Mouse (Mus musculus) CH12.LX (cell line): ENCODE results near the gene 4930469K13Rik.

Experiments used
- CTCF ChIP-seq, 2 experiments: IDR thresholded peaks in 1 of 2; conservative IDR thresholded peaks in 1 of 2; 2 replicates each; pipeline ENCODE4 v1.5.1; 2011 to 2012; ENCODE audit warnings: low read depth in 2 of 2, low read length in 2 of 2, improper control_type of control experiment in 1 of 2, inconsistent platforms in 1 of 2, mild to moderate bottlenecking in 1 of 2, moderate library complexity in 1 of 2
- ELF1 ChIP-seq: IDR thresholded peaks from 2 replicates; pipeline ENCODE4 v1.6.1; 2014; ENCODE audit warnings: low read depth, mild to moderate bottlenecking, inconsistent platforms, low read length, improper control_type of control experiment
- EP300 ChIP-seq: IDR thresholded peaks from 2 replicates; pipeline ENCODE4 v1.6.1; 2011; ENCODE audit warnings: low read length, improper control_type of control experiment
- GABPA ChIP-seq: IDR thresholded peaks from 2 replicates; pipeline ENCODE4 v1.6.1; 2012; ENCODE audit warnings: low read depth, low read length, improper control_type of control experiment, inconsistent platforms; ENCODE audit not compliant: insufficient replicate concordance
- JUN ChIP-seq: IDR thresholded peaks from 2 replicates; pipeline ENCODE4 v1.6.1; 2011; ENCODE audit warnings: low read depth, mild to moderate bottlenecking, low read length, improper control_type of control experiment, moderate library complexity; ENCODE audit not compliant: insufficient read depth
- JUND ChIP-seq: conservative IDR thresholded peaks from 2 replicates; pipeline ENCODE4 v1.6.1; 2011; ENCODE audit warnings: low read depth, low read length, improper control_type of control experiment
- RCOR1 ChIP-seq: conservative IDR thresholded peaks from 2 replicates; pipeline ENCODE4 v1.6.1; 2012; ENCODE audit warnings: low read depth, mild to moderate bottlenecking, inconsistent platforms, low read length, improper control_type of control experiment

DNA sequence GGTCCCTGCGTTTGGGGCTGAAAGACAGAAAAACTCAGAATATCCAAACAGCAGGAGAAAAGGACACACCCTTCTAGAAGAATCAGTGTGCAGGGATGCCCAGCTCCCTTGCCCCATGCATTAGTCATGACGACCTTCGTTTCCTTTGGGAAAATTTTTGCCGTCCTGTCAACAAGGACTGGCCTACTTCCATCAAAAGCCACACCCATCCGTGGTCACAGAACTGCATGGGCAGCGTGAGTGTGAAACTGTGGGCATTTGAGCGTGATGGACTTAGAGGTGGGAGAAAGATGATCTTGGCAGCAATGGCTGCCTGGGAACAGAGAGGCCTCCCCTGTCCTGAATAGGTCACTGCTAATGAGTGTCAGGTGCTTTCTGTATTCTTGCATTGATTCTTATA, 126.2 kb downstream of the 4930469K13Rik start:
- TF ChIP-seq EP300 (no peak), GABPA (no peak), CTCF (conservative IDR thresholded peaks at IDR 0.05 in 1 of 2, IDR thresholded peaks at IDR 0.05 in 1 of 2; ENCODE audit: low read depth in 2 of 2, low read length in 2 of 2) (no peak), RCOR1 (no peak), ELF1 (no peak), JUN (no peak), JUND (no peak)
